Mouse (Mus musculus) T-helper 17 cell (primary cell): ENCODE results near the gene Ccna1.

Experiments used
- in situ Hi-C, 2 experiments: fragments of 300-600 bp; cut with MboI, MseI; formaldehyde crosslinking; loops; 1 replicate in 1 of 2; 2 replicates in 1 of 2; pipeline ENCODE4 v1.15.1; 2025; ENCODE audit warnings: high pct_unique_total_duplicates in 2 of 2

The Ccna1 gene

GRCm38 (mm10) chr3:55055038-55055746 is at the start of gene Ccna1:
TSS of gene Ccna1 (minus strand) at chr3:55055501.
- in situ Hi-C loops, result loop anchor here in 1 of 2 experiments (25.0 kb wide), 1 partner anchor 693 kb away; the partner anchor contains the start of gene Postn

GRCm38 (mm10) chr3:55101092-55101491 is 45.8 kb upstream of the Ccna1 start:
- in situ Hi-C loops, result loop anchor here in 1 of 2 experiments (25.0 kb wide), 1 partner anchor 1639 kb away; the partner anchor contains the start of genes Nhlrc3 and Proser1

DNA sequence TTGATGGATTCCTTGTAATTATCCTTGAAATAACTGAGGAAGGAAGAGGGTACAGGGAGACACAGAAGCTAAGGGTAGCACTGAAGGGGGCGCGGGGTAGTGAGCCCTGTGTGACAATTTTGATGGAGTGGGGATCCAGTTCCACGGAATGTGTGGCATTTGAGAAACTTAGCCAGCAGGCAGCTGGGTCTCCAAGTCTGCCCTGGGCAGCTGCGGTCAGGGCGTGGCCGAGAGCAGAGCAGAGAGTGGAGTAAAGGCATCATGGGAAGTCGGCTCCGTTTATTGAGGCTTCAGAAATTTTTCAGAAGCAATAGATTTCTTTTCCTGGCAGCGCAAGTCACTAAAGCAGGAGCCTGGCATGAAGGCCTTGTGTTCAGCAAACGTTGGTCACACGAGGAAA is 43.7 kb upstream of the Ccna1 start:
- in situ Hi-C loops, result no loop called here

GRCm38 (mm10) chr3:55098014-55098413 is 42.7 kb upstream of the Ccna1 start:
- in situ Hi-C loops, result no loop called here

DNA sequence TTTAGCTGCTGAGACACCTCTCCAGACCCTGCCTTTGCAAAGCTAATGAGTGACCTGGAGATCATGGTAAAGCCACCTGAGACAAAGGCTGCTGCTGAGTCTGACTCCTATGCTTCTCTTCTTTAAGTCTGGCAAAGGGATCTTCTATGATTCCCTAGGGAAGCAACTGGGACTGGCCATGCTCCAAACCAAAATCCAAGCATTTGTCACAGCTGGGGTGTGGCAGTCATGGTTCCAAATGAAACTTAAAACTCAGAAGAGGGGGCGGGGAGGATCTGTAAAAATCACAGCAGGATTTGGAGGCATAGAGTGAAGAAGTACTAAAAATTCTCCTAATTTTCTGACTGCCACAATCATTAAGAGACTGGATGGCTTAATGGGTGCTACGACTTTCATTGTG is 41.9 kb upstream of the Ccna1 start:
- in situ Hi-C loops, result no loop called here

DNA sequence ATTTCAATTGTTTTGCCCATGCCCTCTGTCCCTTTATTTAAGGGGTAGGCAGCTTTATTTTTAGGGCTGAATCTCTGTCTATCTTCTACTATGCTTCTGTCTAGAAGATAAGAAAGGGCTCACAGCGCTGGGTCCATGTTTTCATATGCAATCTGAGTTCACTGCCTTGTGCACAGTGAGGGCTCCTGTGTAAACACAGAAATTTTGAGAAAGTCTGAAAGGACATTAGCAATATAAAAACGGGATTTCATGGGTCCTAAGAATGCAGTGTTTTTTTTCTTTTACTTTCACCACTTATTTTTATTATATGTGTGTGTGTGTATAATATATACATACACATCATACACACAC is 41.3 kb upstream of the Ccna1 start:
- in situ Hi-C loops, result no loop called here

GRCm38 (mm10) chr3:55095968-55096654 is 40.8 kb upstream of the Ccna1 start:
- in situ Hi-C loops, result no loop called here

DNA sequence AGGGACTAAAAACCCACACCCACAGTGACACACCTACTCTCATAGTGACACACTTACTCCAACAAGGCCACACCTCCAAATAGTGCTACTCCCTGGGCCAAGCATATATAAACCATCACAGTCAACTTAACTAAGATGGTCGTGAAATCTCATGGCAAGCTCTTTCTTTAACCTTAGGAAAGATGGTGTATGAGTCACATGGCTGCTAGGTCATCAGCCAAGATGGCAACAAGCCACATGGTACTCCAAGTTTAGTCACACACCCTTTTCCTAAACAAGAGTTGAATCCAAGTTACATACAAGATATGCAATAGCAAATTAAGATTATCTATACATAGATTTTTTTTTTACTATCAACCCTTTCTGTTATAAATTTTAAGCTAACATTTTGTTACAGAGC is 37.9 kb upstream of the Ccna1 start:
- in situ Hi-C loops, result no loop called here

DNA sequence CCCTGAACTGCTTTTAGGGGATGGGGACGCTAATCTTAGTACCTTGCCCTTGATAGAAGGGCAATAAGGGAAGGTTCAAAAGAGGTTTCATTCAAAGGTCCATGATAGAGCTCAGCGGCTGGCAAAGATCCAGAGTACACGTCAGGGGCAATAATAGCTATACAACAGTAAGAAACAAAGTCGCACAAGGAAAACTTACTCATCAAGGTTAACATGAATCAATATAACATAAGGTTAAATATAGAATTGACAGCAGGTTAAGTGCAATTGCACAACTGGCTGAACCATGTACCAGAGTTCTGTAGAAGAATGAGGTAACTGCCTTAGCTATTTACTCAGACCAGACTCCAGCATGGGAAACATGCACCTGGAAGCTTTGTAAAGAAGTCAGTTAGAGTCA is 34.0 kb upstream of the Ccna1 start:
- in situ Hi-C loops, result loop anchor here in 1 of 2 experiments (5.0 kb wide), 1 partner anchor 268 kb away; no protein-coding TSS in a partner anchor

- in situ Hi-C loops, result loop anchor here in 1 of 2 experiments (5.0 kb wide), 1 partner anchor 268 kb away; no protein-coding TSS in a partner anchor
These were observed 33.5 kb upstream of the Ccna1 start for GRCm38 (mm10) chr3:55088843-55089242.

DNA sequence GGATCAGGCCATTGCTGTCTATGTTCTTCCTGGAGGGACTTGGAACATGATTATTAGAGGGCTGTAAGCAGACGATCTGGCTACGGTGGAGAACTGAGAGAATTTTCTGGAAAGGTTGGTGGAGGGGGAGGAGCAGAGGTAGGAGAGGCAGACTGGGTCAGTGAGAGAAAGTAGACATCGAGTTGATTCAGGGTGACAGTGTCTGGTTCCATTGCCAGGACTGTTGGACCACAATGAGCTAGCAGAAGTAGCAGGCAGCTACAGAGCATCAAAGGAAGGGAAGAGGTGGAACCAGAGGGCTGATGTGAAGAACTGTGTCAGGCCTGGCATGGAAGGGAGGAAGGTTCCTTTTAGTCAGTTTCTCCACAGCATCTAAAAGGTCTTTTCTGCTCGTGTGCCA is 33.1 kb upstream of the Ccna1 start:
- in situ Hi-C loops, result loop anchor here in 1 of 2 experiments (5.0 kb wide), 1 partner anchor 269 kb away; no protein-coding TSS in a partner anchor

DNA sequence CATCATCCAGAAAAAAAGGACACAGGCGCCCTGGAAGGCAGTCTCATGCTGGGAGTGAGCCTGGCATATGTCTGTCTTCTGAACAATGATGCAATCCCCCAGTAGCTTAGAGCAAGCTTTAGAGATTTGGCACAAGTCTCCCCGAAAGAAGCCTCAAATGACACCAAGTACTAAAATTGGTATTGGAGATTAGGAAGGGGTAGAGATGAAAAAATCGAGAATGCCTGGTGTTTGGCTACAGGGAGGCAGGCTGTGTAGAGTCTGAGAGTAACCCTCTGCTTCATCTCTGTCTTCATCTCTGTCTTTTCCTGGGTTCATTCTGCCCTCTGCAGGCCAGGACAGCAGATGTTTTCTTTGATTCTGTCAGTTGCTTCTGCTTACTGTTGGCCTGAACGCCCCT is 32.1 kb upstream of the Ccna1 start:
- in situ Hi-C loops, result loop anchor here in 1 of 2 experiments (5.0 kb wide), 1 partner anchor 270 kb away; no protein-coding TSS in a partner anchor

DNA sequence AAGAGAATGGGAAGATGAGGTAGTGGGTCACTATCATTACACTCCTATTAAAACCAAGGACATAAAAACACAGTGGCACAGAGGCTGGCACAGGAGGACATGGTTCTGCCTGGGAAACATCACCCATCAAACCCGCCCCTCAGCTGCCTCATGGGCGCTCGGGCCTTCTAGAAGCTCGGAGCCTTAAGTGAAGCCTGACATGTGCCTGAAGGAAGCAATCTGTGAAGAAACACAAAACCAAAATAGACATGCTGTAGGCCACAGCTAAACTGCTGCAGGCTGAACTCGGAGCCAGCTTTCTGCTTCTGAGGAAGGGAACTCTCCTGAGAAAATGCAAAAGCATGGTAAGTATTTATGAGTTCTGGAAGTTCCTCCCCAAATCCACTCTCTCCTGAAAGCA is 31.6 kb upstream of the Ccna1 start:
- in situ Hi-C loops, result loop anchor here in 1 of 2 experiments (5.0 kb wide), 1 partner anchor 270 kb away; no protein-coding TSS in a partner anchor

DNA sequence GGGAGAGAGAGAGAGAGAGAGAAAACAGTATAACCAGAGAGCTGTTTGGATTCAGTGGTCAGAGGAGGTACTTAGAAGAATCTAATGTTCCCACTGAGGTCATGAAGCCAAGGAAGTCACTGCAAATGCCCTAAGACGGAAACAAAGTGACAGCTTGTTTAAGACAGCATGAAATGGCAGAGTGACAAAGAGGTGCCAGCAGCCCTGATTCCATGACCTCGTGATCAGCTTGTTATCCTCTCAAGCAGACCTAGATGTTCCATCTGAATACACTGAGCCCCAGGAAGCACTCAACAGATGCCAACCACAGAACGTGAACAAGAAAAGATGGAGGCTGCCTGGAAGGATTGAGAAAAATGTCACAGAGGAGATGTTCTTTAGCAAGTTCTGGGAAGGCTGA is 30.4 kb upstream of the Ccna1 start:
- in situ Hi-C loops, result loop anchor here in 1 of 2 experiments (5.0 kb wide), 1 partner anchor 272 kb away; no protein-coding TSS in a partner anchor

DNA sequence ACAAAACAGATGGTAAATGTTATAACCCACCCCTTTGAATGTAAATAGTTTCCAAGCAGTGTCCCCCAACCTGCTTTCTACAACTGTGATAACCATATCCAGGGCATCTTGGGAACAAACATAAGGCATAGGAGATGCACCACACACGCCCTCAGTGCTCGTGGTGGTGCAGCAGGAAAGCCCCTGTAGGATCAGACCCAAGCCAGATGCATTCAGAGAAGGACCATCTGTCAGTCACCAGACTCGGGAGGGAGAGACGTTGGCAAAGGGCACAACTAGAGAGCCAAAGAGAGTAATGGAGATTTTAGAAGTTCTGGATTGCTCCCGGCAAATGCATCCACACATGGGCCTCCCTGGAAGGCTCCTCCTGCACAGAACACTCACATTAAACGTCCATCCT is 29.5 kb upstream of the Ccna1 start:
- in situ Hi-C loops, result loop anchor here in 1 of 2 experiments (5.0 kb wide), 1 partner anchor 273 kb away; no protein-coding TSS in a partner anchor

- in situ Hi-C loops, result no loop called here
These were observed 24.8 kb upstream of the Ccna1 start for GRCm38 (mm10) chr3:55080055-55080454.

DNA sequence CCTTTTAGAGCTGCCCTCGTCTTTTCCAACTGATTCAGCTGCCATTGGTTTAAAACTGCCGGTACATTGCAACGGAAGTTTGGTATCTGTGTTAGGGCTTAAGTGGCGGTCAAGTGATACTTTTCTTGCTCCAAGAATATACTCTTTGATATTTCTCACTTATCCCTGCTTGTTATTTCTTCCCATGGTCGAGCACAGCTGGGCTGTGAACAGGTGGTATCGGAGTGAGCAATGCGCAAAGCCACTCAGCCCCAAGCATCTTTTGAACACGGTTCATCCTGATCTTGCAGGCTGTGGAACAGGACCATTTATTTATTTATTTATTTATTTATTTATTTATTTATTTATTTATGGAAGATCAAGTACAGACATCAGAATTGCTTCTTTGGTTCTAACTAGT is 24.3 kb upstream of the Ccna1 start:
- in situ Hi-C loops, result loop anchor here in 1 of 2 experiments (5.0 kb wide), 1 partner anchor 78 kb away; no protein-coding TSS in a partner anchor

DNA sequence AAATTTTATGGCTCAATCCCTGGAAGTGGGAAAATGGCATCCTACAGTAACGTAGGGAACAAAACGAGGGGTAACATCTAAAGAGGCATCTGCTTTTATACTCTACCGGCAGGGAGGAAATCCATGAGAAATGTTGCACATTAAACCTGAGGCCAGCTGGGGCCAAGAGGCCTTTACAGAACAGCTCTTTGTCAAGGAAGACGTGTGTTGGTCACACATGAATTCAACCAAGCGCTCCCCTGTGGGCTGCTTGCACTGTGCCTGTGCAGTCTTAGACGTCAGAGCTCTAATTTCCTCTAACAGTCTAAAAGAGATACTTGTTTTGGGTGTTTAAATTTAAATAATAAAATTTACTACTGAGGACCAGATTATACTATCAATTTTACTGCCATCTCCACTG is 22.9 kb upstream of the Ccna1 start:
- in situ Hi-C loops, result loop anchor here in 1 of 2 experiments (5.0 kb wide), 1 partner anchor 79 kb away; no protein-coding TSS in a partner anchor

GRCm38 (mm10) chr3:55075294-55075648 is 20.0 kb upstream of the Ccna1 start:
- in situ Hi-C loops, result loop anchor here in 1 of 2 experiments (5.0 kb wide), 1 partner anchor 82 kb away; no protein-coding TSS in a partner anchor

DNA sequence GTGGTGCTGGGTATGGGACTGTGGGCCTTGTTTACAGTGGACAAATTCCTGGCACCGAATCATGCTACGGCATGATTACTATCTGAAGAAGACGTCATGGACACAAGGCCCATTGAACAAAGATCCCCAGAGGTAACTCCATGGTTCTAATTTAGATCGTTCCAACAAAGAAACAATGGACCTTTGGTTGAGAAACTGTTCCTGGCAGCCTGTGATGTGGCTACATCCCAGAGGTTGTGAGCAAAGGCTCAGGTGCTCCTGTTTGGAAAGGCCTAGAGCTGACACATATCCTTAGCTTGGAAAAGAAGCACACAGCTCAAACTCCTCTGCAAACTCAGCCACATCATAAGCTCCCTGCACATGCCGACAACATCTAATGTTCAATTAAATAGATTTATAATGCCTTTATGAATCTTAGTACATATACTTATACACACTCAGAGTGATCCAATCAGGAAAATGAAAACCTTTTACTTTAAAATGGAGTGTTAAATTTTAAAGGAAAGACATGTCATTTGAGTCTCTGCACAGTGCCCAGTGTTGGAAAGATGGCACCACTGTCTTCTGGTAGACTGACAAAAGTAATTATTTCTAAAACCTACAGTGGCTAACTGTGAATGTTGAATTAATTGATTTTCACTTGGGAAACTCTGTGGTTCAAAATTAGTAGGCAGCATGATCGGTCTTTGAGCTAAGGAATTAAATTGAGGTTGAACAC is 19.4 kb upstream of the Ccna1 start:
- in situ Hi-C loops, result loop anchor here (5.0 to 25.0 kb wide), 3 partner anchors 83 to 712 kb away; partner anchors contain the start of gene Postn (in 1 of the 2)

DNA sequence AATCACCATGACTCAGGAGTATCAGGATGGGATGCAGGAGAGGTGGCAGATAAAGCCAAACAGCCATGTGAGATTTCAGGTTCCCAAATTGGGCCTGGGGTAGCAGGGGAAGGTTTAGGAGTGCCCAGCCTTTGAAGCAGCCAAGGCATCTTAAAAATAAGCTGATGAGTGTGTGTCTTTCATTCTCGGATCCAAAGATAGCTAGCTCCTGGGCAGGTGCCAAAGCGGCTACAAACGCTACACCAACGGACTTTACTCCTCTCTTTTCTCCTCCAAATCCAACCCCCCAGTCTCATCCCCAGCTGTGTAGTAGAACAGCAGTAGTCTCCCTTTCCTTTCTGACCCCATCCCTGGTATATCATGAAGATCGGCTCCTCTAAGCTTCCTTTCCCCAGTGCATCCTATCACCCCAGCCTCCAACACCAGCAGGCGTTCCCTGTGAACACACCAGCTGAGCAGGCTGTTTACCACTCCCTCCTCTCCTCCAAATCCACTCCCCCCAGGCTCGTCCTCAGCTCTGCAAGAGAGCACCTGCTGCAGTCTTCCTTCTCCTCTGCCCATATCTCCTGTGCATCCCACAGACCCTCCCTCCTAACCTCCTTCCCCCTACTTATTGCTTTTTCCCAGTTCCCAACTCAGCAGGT is 12.6 kb upstream of the Ccna1 start:
- in situ Hi-C loops, result loop anchor here in 1 of 2 experiments (25.0 kb wide), 1 partner anchor 706 kb away; the partner anchor contains the start of gene Postn
